Mouse (Mus musculus) spleen, adult 2 months (tissue): ENCODE measurements around the gene Glb1. TPM values are rescaled to one million over a fixed set of nuclear protein-coding genes. Genes with fewer than 3 reads are reported as not detected.
"Not testable (repeated sequence)": the region's sequence is repeated elsewhere in the genome, so short reads cannot be mapped to it uniquely, and the experiment has no call there.

ENCODE experiments used
- DNase-seq, 2 experiments: peaks; one replicate each; pipeline versions ENCODE4 v3.0.0 to v3.0.0-alpha.2; 2012 to 2021; ENCODE audit warnings: low spot score in 2 of 2, low read depth in 1 of 2
- H3K27ac ChIP-seq: fragments of 200-500 bp; 2 replicates; pipeline ENCODE4 v1.5.1; 2012; ENCODE audit warnings: low read length, inconsistent platforms; ENCODE audit not compliant: insufficient read depth
- H3K27me3 ChIP-seq: fragments of 200-500 bp; 2 replicates; pipeline ENCODE4 v1.6.1; 2012; ENCODE audit warnings: mild to moderate bottlenecking, moderate library complexity, low read length, inconsistent platforms; ENCODE audit not compliant: control insufficient read depth, insufficient read depth
- H3K36me3 ChIP-seq: fragments of 200-500 bp; 2 replicates; pipeline ENCODE4 v1.6.1; 2012; ENCODE audit warnings: mild to moderate bottlenecking, low read length, inconsistent platforms; ENCODE audit not compliant: control insufficient read depth, insufficient read depth
- H3K4me1 ChIP-seq: fragments of 200-500 bp; 2 replicates; pipeline ENCODE4 v1.6.1; 2011; ENCODE audit warnings: inconsistent platforms; ENCODE audit not compliant: control insufficient read depth, insufficient read depth, insufficient read length
- H3K4me3 ChIP-seq: fragments of 200-500 bp; 2 replicates; pipeline ENCODE4 v1.5.1; 2011; ENCODE audit warnings: mild to moderate bottlenecking, inconsistent platforms; ENCODE audit not compliant: insufficient read depth, insufficient read length; ENCODE audit errors: extremely low read depth
- CTCF ChIP-seq: fragments of 200-500 bp; IDR thresholded peaks from 2 replicates; pipeline ENCODE4 v1.5.1; 2011; ENCODE audit warnings: mild to moderate bottlenecking, inconsistent platforms; ENCODE audit not compliant: insufficient read depth, insufficient read length, insufficient replicate concordance; ENCODE audit errors: extremely low read depth
- POLR2A ChIP-seq: fragments of 200-500 bp; IDR thresholded peaks from 2 replicates; pipeline ENCODE4 v1.6.1; 2011; ENCODE audit warnings: low read depth, low read length, inconsistent platforms
- WGBS: fragments of 180-500 bp; shearing (Covaris S2); methylation state at CpG from one replicate; pipeline ENCODE4 v1.1.7; 2018; 5-methylcytosine and 5-hydroxymethylcytosine counted together
- polyA plus RNA-seq: library from polyadenylated mRNA; depleted of rRNA; stranded (reverse); fragments of >200 nt; gene quantifications from 2 replicates; pipeline ENCODE4 v1.2.3, GENCODE M21; 2012; rRNA removed

Gene Glb1
- polyA plus RNA-seq: 21.8 and 23.9 TPM in 2 replicates

DNA sequence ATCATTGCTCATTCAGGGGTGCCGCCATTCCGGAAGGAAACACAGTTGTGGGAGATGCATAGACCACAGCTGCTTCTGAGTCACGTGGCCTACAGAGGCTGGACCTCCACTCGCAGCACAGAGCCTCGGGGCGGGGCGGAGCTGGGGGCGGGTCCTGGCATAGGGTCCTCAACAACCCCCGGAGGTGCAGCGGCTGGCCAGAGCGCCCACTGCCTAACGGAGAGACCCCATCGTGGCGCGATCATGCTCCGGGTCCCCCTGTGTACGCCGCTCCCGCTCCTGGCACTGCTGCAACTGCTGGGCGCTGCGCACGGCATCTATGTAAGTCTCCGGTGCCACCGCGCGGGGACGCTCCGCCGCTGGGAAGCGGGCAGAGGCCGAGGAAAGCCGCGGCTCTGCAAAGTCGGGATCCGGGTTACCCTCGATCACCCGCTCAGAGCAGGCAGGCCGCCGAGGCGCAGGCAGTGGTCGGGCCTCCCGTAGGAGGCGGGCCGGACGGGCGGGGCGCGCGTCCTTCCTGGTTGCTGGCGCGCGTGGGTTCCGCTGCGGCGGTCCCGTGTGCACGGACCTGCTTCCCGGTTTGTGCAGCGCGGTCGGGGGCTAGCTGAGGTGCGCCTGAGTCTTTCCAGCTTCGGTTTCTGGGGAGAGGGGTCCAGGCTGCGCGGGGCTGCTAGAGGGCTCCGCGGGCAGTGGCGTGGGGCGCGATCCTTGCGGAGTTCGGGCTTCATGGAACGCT is at the start of gene Glb1, which contains the start of gene Tmppe:
Gene Glb1 (plus strand): TSS at position 128 of the 736 bp plus-strand sequence.
Gene Tmppe (plus strand): TSS at position 157 of the 736 bp plus-strand sequence.
- DNase-seq: peak; percentile 67 to 81
- Histone ChIP-seq H3K4me1 (peaks cover 4% of the 10 kb centered on the region), H3K4me3 (peak within 1 kb of the TSS; percentile 97), H3K27ac (peak within 1 kb of the TSS; percentile 98), H3K27me3 (no peaks in the 10 kb centered on the region), H3K36me3 (peaks cover 9% of the 10 kb centered on the region)
- TF ChIP-seq CTCF: no peak
- TF ChIP-seq POLR2A: peak; percentile 63
- under 1% methylated on average over 73 of the region's 73 CpGs for WGBS

GRCm38 (mm10) chr9:114367783-114368470 is 32.9 kb upstream of the Glb1 start:
- Histone ChIP-seq H3K4me1 (peaks cover 6% of the 10 kb centered on the region), H3K27me3 (no peaks in the 10 kb centered on the region), H3K4me3 (peak overlapping the region; percentile 56), H3K27ac (no peak overlapping the region), H3K36me3 (no peaks in the 10 kb centered on the region)
- no peak for TF ChIP-seq POLR2A
- TF ChIP-seq CTCF: no peak
- DNase-seq: no peak
- under 1% methylated on average over 48 of the region's 48 CpGs for WGBS

GRCm38 (mm10) chr9:114368471-114368858 is 32.4 kb upstream of the Glb1 start:
- H3K36me3 ChIP-seq: no peaks in the 10 kb centered on the region
- H3K4me1 ChIP-seq: peaks cover 6% of the 10 kb centered on the region
- H3K4me3 ChIP-seq: peak overlapping the region; percentile 56; the same call in 1 of the 2 replicates
- H3K27ac ChIP-seq: no peak overlapping the region
- 10% methylated on average over 12 of the region's 12 CpGs for WGBS
- TF ChIP-seq POLR2A (no peak), CTCF (no peak)
- no peaks in the 10 kb centered on the region for H3K27me3 ChIP-seq
- DNase-seq: no peak

GRCm38 (mm10) chr9:114369389-114369788 is 31.5 kb upstream of the Glb1 start:
- not testable (repeated sequence) for DNase-seq, H3K27me3 ChIP-seq, H3K4me3 ChIP-seq, H3K4me1 ChIP-seq, H3K27ac ChIP-seq, H3K36me3 ChIP-seq
- WGBS: 49% methylated on average over 5 of the region's 5 CpGs

- WGBS: 49% methylated on average over 5 of the region's 5 CpGs
- not testable (repeated sequence) for H3K4me1 ChIP-seq, H3K36me3 ChIP-seq, H3K4me3 ChIP-seq, H3K27me3 ChIP-seq, H3K27ac ChIP-seq, DNase-seq
Observed at GRCm38 (mm10) chr9:114371717-114372116, 29.2 kb upstream of the Glb1 start.

DNA sequence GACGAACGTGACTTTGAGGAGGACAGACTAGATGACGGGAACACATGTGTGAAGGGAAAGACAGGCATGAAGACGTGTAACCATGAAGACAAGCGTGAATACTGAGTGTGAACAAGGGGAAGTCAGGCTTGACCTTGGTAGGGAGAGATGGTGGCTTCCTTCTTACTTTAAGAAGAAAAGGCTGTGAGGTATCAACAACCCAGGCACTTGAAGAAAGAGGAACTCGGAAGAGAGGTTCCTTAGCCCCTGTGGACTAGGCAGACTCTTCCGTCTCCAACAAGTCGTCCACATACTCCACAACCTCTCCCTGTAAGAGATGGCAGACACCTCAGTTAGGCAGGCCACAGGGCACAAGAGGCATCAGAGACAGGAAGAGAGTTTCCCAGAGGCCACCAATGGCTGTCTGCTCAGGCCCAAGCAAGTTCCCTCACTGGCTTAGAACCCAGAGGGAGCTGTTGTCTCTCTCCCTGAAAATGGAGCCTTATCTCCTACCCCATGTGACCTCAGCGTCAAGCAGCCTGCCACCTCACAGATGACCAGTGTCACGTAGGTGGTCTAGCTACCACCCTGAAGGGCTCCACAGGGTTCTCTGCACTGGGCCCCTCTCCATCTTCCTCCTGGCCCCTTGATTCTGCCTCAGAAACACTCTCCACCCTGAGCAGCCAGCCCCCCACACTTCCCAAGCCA is 25.5 kb upstream of the Glb1 start:
- Histone ChIP-seq H3K4me1 (no peaks in the 10 kb centered on the region), H3K27ac (no peak overlapping the region), H3K36me3 (peaks cover 6% of the 10 kb centered on the region; the same call in 1 of the 2 replicates), H3K4me3 (no peak overlapping the region), H3K27me3 (no peaks in the 10 kb centered on the region)
- DNase-seq: no peak
- 64% methylated on average over 10 of the region's 10 CpGs for WGBS
- no peak for TF ChIP-seq CTCF
- no peak for TF ChIP-seq POLR2A

DNA sequence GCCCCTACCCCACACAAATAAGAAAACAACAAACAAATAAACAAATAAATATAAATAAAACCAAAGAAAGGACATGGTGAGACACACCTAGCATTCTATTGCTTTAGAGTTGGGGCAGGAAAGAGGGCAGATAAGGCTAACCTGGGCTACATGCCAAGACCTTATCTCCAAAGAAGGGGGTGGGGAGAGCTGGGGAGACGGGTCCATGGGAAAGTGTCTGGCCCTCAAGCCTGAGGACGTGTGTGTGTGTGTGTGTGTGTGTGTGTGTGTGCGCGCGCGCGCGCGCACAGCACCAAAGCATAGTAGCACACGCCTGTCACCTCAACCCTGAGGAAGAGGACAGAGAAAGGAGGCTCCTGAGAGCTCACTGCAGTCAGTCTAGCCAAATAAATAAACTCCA is 23.7 kb upstream of the Glb1 start:
- no peak for TF ChIP-seq POLR2A
- TF ChIP-seq CTCF: no peak
- 91% methylated on average over 10 of the region's 10 CpGs for WGBS
- Histone ChIP-seq H3K4me3 (no peak overlapping the region), H3K36me3 (peaks cover 6% of the 10 kb centered on the region; the same call in 1 of the 2 replicates), H3K27me3 (no peaks in the 10 kb centered on the region), H3K27ac (no peak overlapping the region), H3K4me1 (no peaks in the 10 kb centered on the region)
- DNase-seq: no peak
